Mouse (Mus musculus): Measurements from ENCODE around the gene Tyro3.

Gene Tyro3

DNA sequence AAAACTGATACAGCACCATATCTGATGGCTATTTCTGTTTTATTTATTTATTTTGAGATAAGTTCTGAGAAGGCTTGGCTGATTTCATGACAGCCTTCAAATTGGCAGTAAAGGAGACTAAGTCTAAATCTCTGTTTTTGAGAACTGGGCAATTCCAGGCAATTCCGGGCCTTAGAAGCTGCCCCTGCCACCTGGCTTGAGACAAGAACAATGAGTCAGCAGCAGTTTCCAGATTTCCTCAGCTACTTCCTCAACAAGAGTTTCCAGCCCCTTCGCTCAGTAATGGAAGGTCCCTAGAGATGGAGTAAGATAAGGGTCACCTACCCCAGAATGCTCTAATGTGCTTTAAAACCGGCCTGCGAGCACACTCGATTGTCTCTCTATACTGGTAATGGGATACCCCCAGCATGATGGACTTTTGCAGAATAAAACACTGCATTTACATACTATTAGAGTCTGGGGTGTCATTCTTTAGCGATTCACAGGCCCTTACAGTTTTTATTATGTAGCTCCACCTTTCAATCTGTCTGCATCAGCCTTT is 57.8 kb downstream of the Tyro3 start:
- DNase-seq (ENCODE audit: low spot score in 2 of 2): no peak

DNA sequence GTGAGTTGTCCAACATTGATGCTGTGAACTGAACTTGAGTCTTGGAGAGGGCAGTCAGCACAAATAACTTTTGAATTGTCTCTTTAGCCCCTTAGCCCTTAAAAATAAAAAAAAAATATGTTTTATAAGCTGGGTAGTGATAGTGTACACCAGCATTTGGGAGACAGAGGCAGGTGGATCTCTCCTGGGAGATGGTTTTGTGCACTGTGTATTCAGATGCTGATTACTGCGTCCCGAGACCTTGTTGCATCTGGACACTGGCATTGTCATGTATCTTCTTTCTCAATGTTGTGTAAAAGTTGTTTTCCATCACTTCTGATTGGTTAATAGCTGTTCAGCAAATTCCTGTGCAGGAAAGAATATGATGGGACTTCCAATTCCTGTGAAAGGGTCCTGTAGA is 59.8 kb downstream of the Tyro3 start:
- no peak for DNase-seq (ENCODE audit: low spot score in 2 of 2)

DNA sequence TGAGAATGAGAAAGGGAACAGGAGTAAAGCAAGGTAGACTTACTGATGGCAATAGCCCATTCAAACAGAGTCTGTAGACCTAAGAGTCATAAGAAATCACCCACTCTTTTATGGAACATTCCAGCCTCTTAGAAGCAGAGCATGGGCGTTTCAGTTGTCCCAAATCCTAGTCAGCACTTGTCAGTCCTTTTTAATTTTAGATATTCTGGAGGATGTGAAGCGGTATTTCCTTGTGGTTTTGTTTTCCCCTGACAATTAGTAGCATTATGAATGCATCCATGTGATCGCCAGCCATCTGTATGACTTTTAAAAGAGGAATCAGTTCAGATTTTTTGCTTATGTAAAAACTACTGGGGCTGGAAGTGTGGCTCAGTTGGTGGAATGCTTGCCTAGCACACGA is 67.0 kb downstream of the Tyro3 start:
- peak in 1 of 2 experiments; percentile 28 for DNase-seq (ENCODE audit: low spot score in 2 of 2)
